Mouse (Mus musculus) C2C12 (cell line): Measurements from ENCODE around the gene Fbxo36. TPM values are rescaled to one million over a fixed set of nuclear protein-coding genes. Genes with fewer than 3 reads are reported as not detected.

Source experiments
- H3K27me3 ChIP-seq: one replicate; pipeline ENCODE4 v1.6.1; 2011; ENCODE audit not compliant: control insufficient read depth, insufficient read depth, insufficient read length
- H3K36me3 ChIP-seq: one replicate; pipeline ENCODE4 v1.6.1; 2011; ENCODE audit not compliant: control insufficient read depth, insufficient read depth
- H3K4me3 ChIP-seq: one replicate; pipeline ENCODE4 v1.5.1; 2011; ENCODE audit warnings: mild to moderate bottlenecking, control low read depth; ENCODE audit not compliant: poor library complexity, insufficient read depth, severe bottlenecking
- H3K79me2 ChIP-seq: one replicate; pipeline ENCODE4 v1.6.1; 2011; ENCODE audit not compliant: control insufficient read depth, insufficient read depth
- H3K79me3 ChIP-seq: one replicate; pipeline ENCODE4 v1.6.1; 2011; ENCODE audit warnings: low read depth, control low read depth
- H3ac ChIP-seq: one replicate; pipeline ENCODE3; 2011; ENCODE audit warnings: low read depth; ENCODE audit not compliant: control insufficient read depth, insufficient read length
- CEBPB ChIP-seq: IDR thresholded peaks from one replicate; pipeline ENCODE4 v1.6.1; 2011; ENCODE audit warnings: low read depth, mild to moderate bottlenecking, control low read depth, moderate library complexity
- CTCF ChIP-seq: IDR thresholded peaks from one replicate; pipeline ENCODE4 v1.5.1; 2011; ENCODE audit not compliant: control insufficient read depth, insufficient read depth, insufficient read length
- FOSL1 ChIP-seq: IDR thresholded peaks from one replicate; pipeline ENCODE4 v1.8.0; 2011; ENCODE audit warnings: mild to moderate bottlenecking, low read length; ENCODE audit not compliant: poor library complexity, insufficient read depth, severe bottlenecking
- MAX ChIP-seq: IDR thresholded peaks from one replicate; pipeline ENCODE4 v1.6.1; 2011; ENCODE audit warnings: mild to moderate bottlenecking, control low read depth
- MYOD1 ChIP-seq: IDR thresholded peaks from one replicate; pipeline ENCODE4 v1.6.1; 2011; ENCODE audit warnings: low read depth; ENCODE audit not compliant: control insufficient read depth, insufficient read length
- MYOG ChIP-seq: IDR thresholded peaks from one replicate; pipeline ENCODE4 v1.6.1; 2011; ENCODE audit not compliant: control insufficient read depth, insufficient read length; ENCODE audit errors: extremely low read depth
- USF1 ChIP-seq: IDR thresholded peaks from one replicate; pipeline ENCODE4 v1.6.1; 2011; ENCODE audit warnings: low read depth, mild to moderate bottlenecking, control low read depth, moderate library complexity
- polyA plus RNA-seq: library from polyadenylated mRNA; unstranded; fragments of >200 nt; fragmentation: generic; extraction: Trizol; gene quantifications from one replicate; pipeline ENCODE4 v1.2.1, GENCODE M21; 2012; ENCODE audit warnings: missing spikeins

The Fbxo36 gene
- polyA plus RNA-seq, 1 experiment = 6.8 TPM

- H3K79me3 ChIP-seq = no peaks in the 10 kb centered on the region
- TF ChIP-seq MYOG = no peak
- TF ChIP-seq USF1 = no peak
- no peak for TF ChIP-seq FOSL1
- TF ChIP-seq CEBPB = no peak
- no peak for TF ChIP-seq MYOD1
- no peak for TF ChIP-seq MAX
- no peak for TF ChIP-seq CTCF
Measured at GRCm38 (mm10) chr1:84942666-84943065, 103.0 kb downstream of the Fbxo36 start.

GRCm38 (mm10) chr1:84943549-84943948 is 103.9 kb downstream of the Fbxo36 start:
- Histone ChIP-seq H3ac (no peak overlapping the region), H3K36me3 (no peaks in the 10 kb centered on the region), H3K27me3 (no peaks in the 10 kb centered on the region), H3K79me3 (no peaks in the 10 kb centered on the region), H3K79me2 (no peaks in the 10 kb centered on the region), H3K4me3 (no peak overlapping the region)
- no peak for TF ChIP-seq MYOG
- TF ChIP-seq MYOD1 = no peak
- no peak for TF ChIP-seq FOSL1
- no peak for TF ChIP-seq CEBPB
- TF ChIP-seq MAX = no peak
- TF ChIP-seq USF1 = no peak
- TF ChIP-seq CTCF = no peak

More at GRCm38 (mm10) chr1:84942666-84943065, 103.0 kb downstream of the Fbxo36 start:
- no peak overlapping the region for H3ac ChIP-seq
- no peak overlapping the region for H3K4me3 ChIP-seq
- H3K79me2 ChIP-seq = no peaks in the 10 kb centered on the region
- no peaks in the 10 kb centered on the region for H3K27me3 ChIP-seq
- no peaks in the 10 kb centered on the region for H3K36me3 ChIP-seq

GRCm38 (mm10) chr1:84945950-84946349 is 106.3 kb downstream of the Fbxo36 start:
- H3K36me3 ChIP-seq = no peaks in the 10 kb centered on the region
- H3K27me3 ChIP-seq = no peaks in the 10 kb centered on the region
- H3K79me3 ChIP-seq = no peaks in the 10 kb centered on the region
- H3K4me3 ChIP-seq = no peak overlapping the region
- TF ChIP-seq MAX = no peak
- no peak for TF ChIP-seq MYOG
- TF ChIP-seq CEBPB = no peak
- no peak for TF ChIP-seq MYOD1
- TF ChIP-seq USF1 = no peak
- no peak for TF ChIP-seq CTCF
- TF ChIP-seq FOSL1 = no peak
- no peaks in the 10 kb centered on the region for H3K79me2 ChIP-seq
- no peak overlapping the region for H3ac ChIP-seq

- Histone ChIP-seq H3K79me3 (no peaks in the 10 kb centered on the region), H3ac (no peak overlapping the region), H3K79me2 (no peaks in the 10 kb centered on the region), H3K4me3 (no peak overlapping the region), H3K36me3 (no peaks in the 10 kb centered on the region), H3K27me3 (no peaks in the 10 kb centered on the region)
- TF ChIP-seq MYOG (no peak), USF1 (no peak), MYOD1 (no peak), FOSL1 (no peak), MAX (no peak), CEBPB (no peak), CTCF (no peak)
Measured at GRCm38 (mm10) chr1:84947390-84947789, 107.7 kb downstream of the Fbxo36 start.

Other genes with a start within 250 kb of the Fbxo36 start
- 0.04 TPM for gene Dner, start 143.6 kb upstream of the Fbxo36 start, polyA plus RNA-seq
- gene Trip12, start 675 bp downstream of the Fbxo36 start, polyA plus RNA-seq = 41.7 TPM
- gene Slc16a14, start 95.3 kb downstream of the Fbxo36 start, polyA plus RNA-seq = 0.02 TPM